Mouse (Mus musculus) embryonic facial prominence, embryonic 15.5 days (tissue): ENCODE measurements around the gene Gtf3c1. TPM values are rescaled to one million over a fixed set of nuclear protein-coding genes. Genes with fewer than 3 reads are reported as not detected.

Experiments
- ATAC-seq: fragments of 200-750 bp; cut with Nextera tagmentation; 2 replicates; pipeline ENCODE4 v1.8.0; 2017; ENCODE audit warnings: low read depth, moderate TSS enrichment; ENCODE audit not compliant: insufficient number of reproducible peaks, low FRiP score, low TSS enrichment
- H3K27ac ChIP-seq: fragments of 300-500 bp; sonication (generic); replicated peaks from 2 replicates; pipeline ENCODE4 v1.5.1; 2015; ENCODE audit warnings: mild to moderate bottlenecking, inconsistent platforms
- H3K27me3 ChIP-seq: fragments of 300-500 bp; sonication (generic); 2 replicates; pipeline ENCODE4 v1.6.1; 2015; ENCODE audit warnings: inconsistent platforms
- H3K36me3 ChIP-seq: fragments of 300-500 bp; sonication (generic); 2 replicates; pipeline ENCODE4 v1.6.1; 2015; ENCODE audit warnings: mild to moderate bottlenecking, inconsistent platforms
- H3K4me1 ChIP-seq: fragments of 300-500 bp; sonication (generic); 2 replicates; pipeline ENCODE4 v1.6.1; 2015; ENCODE audit warnings: inconsistent platforms
- H3K4me2 ChIP-seq: fragments of 300-500 bp; sonication (generic); replicated peaks from 2 replicates; pipeline ENCODE4 v1.6.1; 2015; ENCODE audit warnings: mild to moderate bottlenecking, inconsistent platforms
- H3K4me3 ChIP-seq: fragments of 300-500 bp; sonication (generic); replicated peaks from 2 replicates; pipeline ENCODE4 v1.5.1; 2015; ENCODE audit warnings: mild to moderate bottlenecking, inconsistent platforms
- H3K9ac ChIP-seq: fragments of 300-500 bp; sonication (generic); 2 replicates; pipeline ENCODE4 v1.6.1; 2015; ENCODE audit warnings: inconsistent platforms
- H3K9me3 ChIP-seq: fragments of 300-500 bp; sonication (generic); replicated peaks from 2 replicates; pipeline ENCODE4 v1.6.1; 2016; ENCODE audit warnings: inconsistent platforms
- WGBS: fragments of 180-500 bp; shearing (Covaris S2); methylation state at CpG from one replicate; pipeline ENCODE4 v1.1.7; 2015; 5-methylcytosine and 5-hydroxymethylcytosine counted together
- polyA plus RNA-seq: library from polyadenylated mRNA; unstranded; fragments of >200 nt; fragmentation: Nextera tagmentation; extraction: Ambion mirVana; gene quantifications from 2 replicates; pipeline ENCODE4 v1.2.1, GENCODE M21; 2015

Gene Gtf3c1
- 26.0 and 26.5 TPM in 2 replicates for polyA plus RNA-seq

DNA sequence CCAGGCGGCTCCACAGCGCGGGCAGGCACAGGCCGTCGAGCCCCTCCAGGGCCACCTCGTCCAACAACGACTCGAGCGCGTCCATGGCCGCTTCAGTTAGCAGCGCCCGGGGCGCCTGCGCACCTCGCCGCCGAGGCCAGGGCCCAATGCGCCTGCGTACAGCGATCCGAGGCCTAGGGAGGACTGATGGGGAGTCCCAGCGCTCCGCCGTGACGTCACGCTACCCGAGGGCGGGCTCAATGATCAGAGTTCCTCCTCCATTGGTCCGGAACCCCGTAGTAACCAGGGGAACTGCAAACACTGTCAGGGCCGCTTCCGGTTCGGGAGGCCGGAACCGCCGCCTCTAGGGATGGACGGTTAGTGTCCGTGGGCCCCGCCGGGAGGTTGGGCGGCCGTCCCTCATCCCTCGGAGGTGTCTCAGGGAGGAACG, at the start of gene Gtf3c1, which contains the start of gene D430042O09Rik:
Gene Gtf3c1, minus strand, starts transcription at position 188 of the 430 bp plus-strand sequence.
Gene D430042O09Rik, plus strand, starts transcription at position 296 of the 430 bp plus-strand sequence.
- ATAC-seq: peak; percentile 97
- Histone ChIP-seq H3K9ac (peak within 1 kb of the TSS; percentile 89), H3K9me3 (no peaks in the 10 kb centered on the region), H3K4me1 (peaks cover 30% of the 10 kb centered on the region), H3K4me2 (peak within 1 kb of the TSS; percentile 67), H3K27me3 (no peaks in the 10 kb centered on the region), H3K4me3 (peak within 1 kb of the TSS; percentile 96), H3K27ac (peak within 1 kb of the TSS; percentile 93), H3K36me3 (peaks cover 15% of the 10 kb centered on the region)
- whole genome bisulfite sequencing: 0% methylated on average over 45 of the region's 45 CpGs

DNA sequence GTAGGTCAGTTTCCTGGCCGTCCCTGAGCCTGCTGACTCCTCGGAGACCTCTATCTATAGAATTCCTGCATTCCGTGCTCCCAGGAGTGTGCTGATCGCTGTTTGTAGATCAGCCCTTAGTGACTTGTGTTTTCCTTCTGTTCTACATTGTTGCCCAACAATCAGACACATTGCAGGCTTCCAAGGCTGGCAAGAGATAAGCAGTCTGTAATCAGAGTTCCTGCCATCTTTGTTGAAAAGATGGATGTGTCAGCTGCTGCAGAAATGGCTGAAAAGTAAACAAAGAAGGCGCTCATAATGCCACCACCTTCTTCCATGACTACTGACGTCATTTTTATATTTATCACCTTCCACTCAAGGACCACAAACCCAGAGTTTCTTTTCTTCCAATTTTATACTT, 49.2 kb upstream of the Gtf3c1 start:
- Histone ChIP-seq H3K4me3 (no peak overlapping the region), H3K36me3 (peaks cover 16% of the 10 kb centered on the region; the same call in 1 of the 2 replicates), H3K9me3 (no peaks in the 10 kb centered on the region), H3K27ac (no peak overlapping the region), H3K4me2 (no peak overlapping the region), H3K4me1 (no peaks in the 10 kb centered on the region), H3K27me3 (no peaks in the 10 kb centered on the region), H3K9ac (no peak overlapping the region)
- ATAC-seq: no peak
- 77% methylated on average over 6 of the region's 6 CpGs for WGBS

DNA sequence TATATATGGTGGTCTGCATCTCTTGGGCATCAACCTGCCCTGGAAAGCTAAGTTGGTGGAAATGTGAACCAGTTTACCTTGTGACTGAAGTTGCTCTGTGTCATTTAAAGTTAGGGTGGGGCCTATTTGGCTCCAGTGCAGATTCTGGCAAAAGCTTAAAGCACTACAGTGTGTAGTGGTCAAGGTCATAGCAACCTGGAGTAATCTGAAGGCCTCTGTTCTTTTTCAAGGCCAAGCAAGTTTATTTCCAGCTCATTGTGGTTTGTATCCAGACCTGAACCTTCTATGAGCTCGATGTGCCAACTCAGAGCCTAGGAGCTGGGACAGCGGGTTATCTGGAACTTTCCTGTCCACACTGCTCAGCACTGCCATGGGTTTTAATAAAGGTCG, 45.7 kb upstream of the Gtf3c1 start:
- H3K4me1 ChIP-seq: no peaks in the 10 kb centered on the region
- no peak overlapping the region for H3K27ac ChIP-seq
- H3K9me3 ChIP-seq: no peaks in the 10 kb centered on the region
- no peak overlapping the region for H3K9ac ChIP-seq
- H3K4me3 ChIP-seq: no peak overlapping the region
- no peak for ATAC-seq
- no peak overlapping the region for H3K4me2 ChIP-seq
- H3K27me3 ChIP-seq: no peaks in the 10 kb centered on the region
- 88% methylated on average over 3 of the region's 3 CpGs for WGBS
- H3K36me3 ChIP-seq: 0 out of 2 replicates have a peak, but pooled peaks cover 13% of the 10 kb centered on the region

DNA sequence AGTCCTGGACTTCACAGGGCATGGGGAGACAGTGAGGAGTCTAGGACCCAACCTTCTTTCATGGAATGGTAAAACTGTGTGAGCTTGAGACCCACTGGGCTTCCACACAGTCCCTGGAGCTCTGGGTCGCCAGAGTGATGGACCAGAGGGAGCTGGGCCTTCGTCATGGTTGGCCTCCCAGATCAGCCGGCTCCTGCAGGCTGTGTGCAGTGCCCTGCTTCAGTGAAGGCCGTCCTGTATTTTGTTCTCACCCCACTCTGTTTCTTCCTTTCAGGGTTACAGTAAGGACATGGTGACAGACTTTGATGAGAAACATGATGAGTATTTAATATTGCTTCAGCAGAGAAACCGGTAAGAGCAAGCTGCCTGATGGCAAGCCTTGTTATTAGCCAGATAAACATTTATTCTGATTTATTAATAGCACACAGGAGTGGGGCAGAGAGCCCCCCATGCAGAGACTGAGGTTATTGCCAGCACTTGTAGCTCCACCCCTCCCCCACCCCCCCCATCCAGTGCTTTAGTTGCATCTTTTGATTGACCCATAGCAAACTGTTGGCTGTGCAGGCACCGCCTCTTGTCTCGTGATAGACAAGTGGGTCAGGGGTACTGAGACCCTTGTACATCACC, 45.2 kb upstream of the Gtf3c1 start:
- 0 out of 2 replicates have a peak, but pooled peaks cover 13% of the 10 kb centered on the region for H3K36me3 ChIP-seq
- ATAC-seq: no peak
- no peaks in the 10 kb centered on the region for H3K27me3 ChIP-seq
- no peak overlapping the region for H3K27ac ChIP-seq
- no peak overlapping the region for H3K9ac ChIP-seq
- WGBS: 79% methylated on average over 7 of the region's 7 CpGs
- H3K4me1 ChIP-seq: no peaks in the 10 kb centered on the region
- no peak overlapping the region for H3K4me3 ChIP-seq
- no peak overlapping the region for H3K4me2 ChIP-seq
- no peaks in the 10 kb centered on the region for H3K9me3 ChIP-seq

DNA sequence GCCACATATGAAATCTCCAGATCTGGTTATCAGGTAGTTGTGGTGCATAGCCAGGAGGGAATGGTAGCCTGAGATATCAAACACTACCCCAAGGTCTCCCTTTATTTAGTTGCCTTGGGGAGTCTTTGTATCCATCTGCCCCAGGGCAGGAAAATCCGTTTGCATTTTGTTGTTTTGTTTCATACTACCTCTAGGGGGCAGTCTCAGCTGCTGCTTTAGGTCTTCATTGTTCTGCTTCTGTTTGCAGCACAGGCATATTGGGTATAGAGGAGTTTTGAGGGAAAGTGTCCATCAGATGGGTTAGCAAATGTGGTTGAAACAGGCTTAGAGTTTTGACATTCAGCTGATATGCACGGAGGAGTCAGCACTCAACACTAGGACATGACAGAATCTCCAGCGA, 40.6 kb upstream of the Gtf3c1 start:
- no peaks in the 10 kb centered on the region for H3K4me1 ChIP-seq
- no peak overlapping the region for H3K27ac ChIP-seq
- no peak for ATAC-seq
- 51% methylated on average over 3 of the region's 3 CpGs for WGBS
- no peak overlapping the region for H3K4me2 ChIP-seq
- H3K4me3 ChIP-seq: no peak overlapping the region
- H3K9me3 ChIP-seq: no peaks in the 10 kb centered on the region
- no peaks in the 10 kb centered on the region for H3K36me3 ChIP-seq
- H3K27me3 ChIP-seq: no peaks in the 10 kb centered on the region
- no peak overlapping the region for H3K9ac ChIP-seq

DNA sequence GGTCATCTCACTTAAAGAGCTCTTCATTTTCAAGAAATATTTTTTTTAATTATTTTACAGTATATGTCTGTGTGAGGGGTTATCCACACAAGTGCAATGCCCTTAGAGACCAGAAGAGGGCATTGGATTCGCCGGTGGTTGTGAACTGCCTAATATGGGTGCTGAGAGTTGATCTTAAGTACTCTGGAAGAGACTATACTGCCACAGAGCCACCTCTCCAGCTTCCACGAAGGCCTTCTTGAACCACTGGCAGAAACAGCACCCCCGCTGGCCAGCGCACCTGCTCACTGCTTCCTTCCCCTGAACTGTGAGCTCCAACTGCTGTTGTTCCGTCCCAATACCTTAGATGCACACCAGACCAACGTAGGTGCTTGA, 39.7 kb upstream of the Gtf3c1 start:
- no peaks in the 10 kb centered on the region for H3K4me1 ChIP-seq
- 56% methylated on average over 7 of the region's 7 CpGs for WGBS
- no peaks in the 10 kb centered on the region for H3K27me3 ChIP-seq
- no peaks in the 10 kb centered on the region for H3K9me3 ChIP-seq
- H3K36me3 ChIP-seq: no peaks in the 10 kb centered on the region
- no peak overlapping the region for H3K27ac ChIP-seq
- no peak overlapping the region for H3K4me2 ChIP-seq
- H3K4me3 ChIP-seq: no peak overlapping the region
- no peak for ATAC-seq
- H3K9ac ChIP-seq: no peak overlapping the region

DNA sequence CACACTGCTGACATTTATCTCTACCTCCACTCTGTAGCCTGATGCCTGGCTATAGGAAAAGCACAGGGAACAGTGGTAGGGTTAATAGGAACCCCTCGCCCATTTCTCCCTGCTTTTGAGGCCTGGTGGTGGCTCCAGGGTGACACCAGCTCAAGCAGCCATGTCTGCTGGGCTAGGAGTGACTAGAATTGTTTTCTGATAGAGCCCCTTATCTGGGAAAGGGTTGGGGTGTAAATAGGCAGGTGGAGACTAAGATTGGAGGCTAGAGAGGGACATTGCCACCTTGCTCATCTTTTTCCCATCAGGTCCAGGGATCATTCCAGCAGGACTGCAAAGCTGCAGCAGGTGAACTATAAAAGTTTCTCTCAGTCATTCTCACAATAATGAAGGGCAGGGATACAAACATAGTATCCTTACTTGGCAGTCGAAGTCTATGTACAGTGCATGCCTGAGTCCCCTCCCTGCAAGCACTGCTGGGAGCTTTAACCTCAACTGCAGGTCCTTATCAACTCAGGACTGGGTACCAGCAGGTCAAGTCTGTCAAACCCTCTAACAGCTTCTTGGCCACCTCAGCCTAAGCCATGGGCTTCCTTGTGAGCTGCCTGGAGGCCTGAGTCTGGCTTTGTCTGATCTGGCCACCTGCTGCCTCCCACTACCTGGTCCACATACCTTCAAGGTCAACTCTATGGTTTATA, 39.2 kb upstream of the Gtf3c1 start:
- H3K9me3 ChIP-seq: no peaks in the 10 kb centered on the region
- no peaks in the 10 kb centered on the region for H3K4me1 ChIP-seq
- H3K9ac ChIP-seq: no peak overlapping the region
- no peak overlapping the region for H3K27ac ChIP-seq
- no peaks in the 10 kb centered on the region for H3K27me3 ChIP-seq
- H3K36me3 ChIP-seq: no peaks in the 10 kb centered on the region
- WGBS: 85% methylated on average over 2 of the region's 2 CpGs
- no peak overlapping the region for H3K4me2 ChIP-seq
- H3K4me3 ChIP-seq: no peak overlapping the region
- no peak for ATAC-seq

DNA sequence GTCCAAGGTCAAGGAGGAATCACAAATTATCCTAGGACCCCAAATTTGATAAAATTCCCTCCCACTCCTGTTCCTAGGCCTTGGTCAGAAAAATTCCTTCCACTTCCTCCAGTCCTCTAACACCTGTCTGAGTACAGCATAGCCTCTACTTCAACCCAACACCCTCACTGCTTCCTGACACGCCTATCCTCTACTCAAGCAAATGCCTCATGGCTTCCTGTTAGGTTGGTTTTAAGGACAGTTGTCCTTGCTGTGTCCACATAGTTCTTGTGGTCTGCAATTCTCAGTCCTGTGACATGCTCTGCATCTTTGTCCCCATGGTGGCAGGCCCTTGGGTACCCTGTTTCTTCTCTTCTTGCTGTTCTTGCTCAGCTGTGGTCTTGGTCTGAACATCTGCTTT, 37.2 kb upstream of the Gtf3c1 start:
- H3K4me2 ChIP-seq: no peak overlapping the region
- no peak overlapping the region for H3K9ac ChIP-seq
- no peaks in the 10 kb centered on the region for H3K27me3 ChIP-seq
- ATAC-seq: no peak
- no peaks in the 10 kb centered on the region for H3K36me3 ChIP-seq
- no peak overlapping the region for H3K4me3 ChIP-seq
- no peaks in the 10 kb centered on the region for H3K9me3 ChIP-seq
- no peak overlapping the region for H3K27ac ChIP-seq
- H3K4me1 ChIP-seq: no peaks in the 10 kb centered on the region
- 68% methylated on average over 1 of the region's 1 CpGs for WGBS

DNA sequence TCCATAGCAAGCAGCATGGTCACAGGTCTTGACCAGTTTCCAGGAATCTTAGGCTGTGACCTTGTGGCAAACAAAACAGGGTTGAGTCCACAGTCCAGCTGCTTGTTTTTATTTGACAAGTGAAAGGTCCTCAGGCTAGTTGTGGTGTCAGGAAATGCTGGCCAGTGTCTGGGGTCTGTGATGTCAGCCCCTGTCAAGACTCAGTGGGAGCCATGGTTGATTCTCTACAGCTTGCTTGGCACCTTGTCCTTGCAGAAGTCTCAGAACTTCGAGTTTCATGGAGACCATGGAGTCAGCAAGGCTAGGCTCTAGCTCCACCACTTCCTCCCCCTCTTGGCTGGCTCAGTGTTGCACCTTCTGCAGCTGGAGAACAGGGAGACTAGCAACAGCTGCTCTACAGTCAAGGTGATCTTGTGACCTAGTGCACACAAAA, 33.7 kb upstream of the Gtf3c1 start:
- Histone ChIP-seq H3K9ac (no peak overlapping the region), H3K4me3 (no peak overlapping the region), H3K9me3 (no peaks in the 10 kb centered on the region), H3K27ac (no peak overlapping the region), H3K36me3 (no peaks in the 10 kb centered on the region), H3K4me1 (no peaks in the 10 kb centered on the region), H3K27me3 (no peaks in the 10 kb centered on the region), H3K4me2 (no peak overlapping the region)
- WGBS: 61% methylated on average over 1 of the region's 1 CpGs
- no peak for ATAC-seq

DNA sequence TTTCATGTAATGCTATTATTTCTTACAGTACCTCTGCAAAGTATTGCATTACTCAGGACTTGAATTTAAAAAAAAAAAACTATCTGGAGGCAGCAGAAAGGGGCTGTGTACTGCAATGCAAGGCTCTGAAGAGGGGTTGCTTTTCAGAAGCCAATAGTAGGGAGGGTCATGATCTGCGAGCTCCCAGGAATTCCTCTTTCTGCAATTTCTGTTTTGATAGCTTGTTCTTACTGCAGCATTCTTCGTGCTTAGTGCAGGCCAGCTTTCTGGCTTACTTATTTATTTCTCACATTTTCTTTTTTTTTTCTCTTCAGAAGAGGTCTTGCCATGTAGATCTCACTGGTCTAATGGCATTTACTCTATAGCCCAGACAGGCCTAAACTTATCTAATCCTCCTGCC, 32.9 kb upstream of the Gtf3c1 start:
- ATAC-seq: no peak
- no peak overlapping the region for H3K27ac ChIP-seq
- no peaks in the 10 kb centered on the region for H3K4me1 ChIP-seq
- H3K4me2 ChIP-seq: no peak overlapping the region
- H3K36me3 ChIP-seq: no peaks in the 10 kb centered on the region
- H3K9me3 ChIP-seq: no peaks in the 10 kb centered on the region
- no peaks in the 10 kb centered on the region for H3K27me3 ChIP-seq
- no peak overlapping the region for H3K9ac ChIP-seq
- 62% methylated on average over 2 of the region's 2 CpGs for WGBS
- no peak overlapping the region for H3K4me3 ChIP-seq

DNA sequence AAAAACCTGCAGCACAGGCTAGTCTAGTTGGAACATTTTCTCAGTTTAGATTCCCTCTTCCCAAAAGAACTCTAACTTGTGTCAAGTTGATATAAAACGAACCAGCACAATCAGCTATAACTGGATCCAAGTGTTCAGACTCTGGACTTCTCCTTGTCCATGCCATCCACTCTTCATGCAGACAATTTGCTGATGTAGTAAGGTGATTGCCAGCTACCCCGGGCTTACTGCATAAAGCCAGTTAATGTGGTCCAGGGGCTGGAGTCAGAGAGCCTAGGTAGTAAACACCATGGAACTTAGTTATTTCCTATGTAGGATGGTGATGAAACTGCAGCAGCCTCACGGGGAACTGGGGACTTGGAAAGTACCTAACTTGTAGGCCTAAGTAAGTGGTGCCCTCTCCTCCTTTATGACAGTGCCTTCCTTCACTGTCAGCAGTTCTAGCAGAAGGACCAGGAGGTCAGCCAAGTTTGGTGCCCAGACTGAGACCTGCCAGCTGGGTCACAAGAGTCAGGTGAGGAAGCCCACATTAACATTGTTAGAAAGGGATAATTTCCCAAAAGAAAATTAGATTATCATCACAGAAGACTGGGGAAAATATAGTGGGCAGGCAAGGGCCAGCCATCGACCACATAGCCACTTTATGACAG, 28.9 kb upstream of the Gtf3c1 start:
- ATAC-seq: no peak
- Histone ChIP-seq H3K4me2 (no peak overlapping the region), H3K36me3 (no peaks in the 10 kb centered on the region), H3K9ac (no peak overlapping the region), H3K9me3 (no peaks in the 10 kb centered on the region), H3K4me1 (no peaks in the 10 kb centered on the region), H3K4me3 (no peak overlapping the region), H3K27ac (no peak overlapping the region), H3K27me3 (no peaks in the 10 kb centered on the region)
- WGBS: 82% methylated on average over 4 of the region's 4 CpGs
